Mouse (Mus musculus) left cerebral cortex, adult 18-20 months (tissue): ENCODE results near the gene Rab3gap2. TPM values are rescaled to one million over a fixed set of nuclear protein-coding genes. Genes with fewer than 3 reads are reported as not detected.
"Not testable (repeated sequence)": the region's sequence is repeated elsewhere in the genome, so short reads cannot be mapped to it uniquely, and the experiment has no call there.

Source experiments
- DNase-seq, 2 experiments: peaks; one replicate each; pipeline ENCODE4 v3.0.0; 2021 to 2022; ENCODE audit warnings: low spot score in 2 of 2, mixed read lengths in 1 of 2
- total RNA-seq, 2 experiments: library from RNA; stranded (reverse); gene quantifications; 2 replicates each; pipeline ENCODE4 v1.2.3; 2021

The Rab3gap2 gene
- total RNA-seq, 2 experiments from 2014 or later, result 78.9 TPM

- DNase-seq, result no peak
Observed at GRCm38 (mm10) chr1:185279288-185279687, 75.4 kb downstream of the Rab3gap2 start.

GRCm38 (mm10) chr1:185280616-185281015, 76.7 kb downstream of the Rab3gap2 start:
- DNase-seq, result no peak

- DNase-seq, result no peak
Observed at GRCm38 (mm10) chr1:185282846-185283245, 78.9 kb downstream of the Rab3gap2 start.

GRCm38 (mm10) chr1:185283247-185283646, 79.3 kb downstream of the Rab3gap2 start:
- no peak for DNase-seq

- DNase-seq, result peak in 1 of 2 experiments; percentile 25
Observed at GRCm38 (mm10) chr1:185284740-185285139, 80.8 kb downstream of the Rab3gap2 start.

- peak in 1 of 2 experiments; percentile 14 for DNase-seq
Observed at GRCm38 (mm10) chr1:185285171-185285570, 81.3 kb downstream of the Rab3gap2 start.

- DNase-seq, result no peak
Observed at GRCm38 (mm10) chr1:185287066-185287465, 83.1 kb downstream of the Rab3gap2 start.

GRCm38 (mm10) chr1:185289231-185289630, 85.3 kb downstream of the Rab3gap2 start:
- DNase-seq, result no peak

GRCm38 (mm10) chr1:185291336-185291735, 87.4 kb downstream of the Rab3gap2 start:
- DNase-seq, result no peak

GRCm38 (mm10) chr1:185292646-185293360, 88.9 kb downstream of the Rab3gap2 start:
- no peak for DNase-seq

GRCm38 (mm10) chr1:185296850-185297249, 92.9 kb downstream of the Rab3gap2 start:
- DNase-seq, result no peak

GRCm38 (mm10) chr1:185298496-185298895, 94.6 kb downstream of the Rab3gap2 start:
- DNase-seq, result no peak

GRCm38 (mm10) chr1:185302816-185303215, 98.9 kb downstream of the Rab3gap2 start:
- no peak for DNase-seq

- no peak for DNase-seq
Observed at GRCm38 (mm10) chr1:185306836-185307235, 102.9 kb downstream of the Rab3gap2 start.

GRCm38 (mm10) chr1:185307645-185308044, 103.7 kb downstream of the Rab3gap2 start:
- DNase-seq, result no peak

- DNase-seq, result no peak
Observed at GRCm38 (mm10) chr1:185308334-185308733, 104.4 kb downstream of the Rab3gap2 start.

GRCm38 (mm10) chr1:185308908-185309307, 105.0 kb downstream of the Rab3gap2 start:
- DNase-seq, result no peak

GRCm38 (mm10) chr1:185311949-185312348, 108.0 kb downstream of the Rab3gap2 start:
- no peak for DNase-seq

- no peak for DNase-seq
Observed at GRCm38 (mm10) chr1:185314546-185314945, 110.6 kb downstream of the Rab3gap2 start.

GRCm38 (mm10) chr1:185315846-185316568, 112.1 kb downstream of the Rab3gap2 start:
- DNase-seq, result peak; percentile 15 to 24

- DNase-seq, result not testable (repeated sequence)
Observed at GRCm38 (mm10) chr1:185327754-185328345, 123.9 kb downstream of the Rab3gap2 start.
